Mouse (Mus musculus) CH12.LX (cell line): Measurements from ENCODE around the gene Prune2. TPM values are rescaled to one million over a fixed set of nuclear protein-coding genes. Genes with fewer than 3 reads are reported as not detected.

Experiments used
- DNase-seq: peaks from one replicate; pipeline ENCODE4 v3.0.0-alpha.2; 2013; ENCODE audit errors: extremely low read depth
- H3K27ac ChIP-seq: 2 replicates; pipeline ENCODE4 v1.5.1; 2012; ENCODE audit warnings: low read depth, mild to moderate bottlenecking, control low read depth, moderate library complexity; ENCODE audit not compliant: insufficient read depth
- H3K27me3 ChIP-seq: replicated peaks from 2 replicates; pipeline ENCODE3; 2012; ENCODE audit warnings: inconsistent platforms
- H3K36me3 ChIP-seq, 2 experiments: replicated peaks in 1 of 2; 2 replicates each; pipeline versions ENCODE3 to v1.6.1; 2012; ENCODE audit warnings: inconsistent platforms in 1 of 2, low read length in 1 of 2, mild to moderate bottlenecking in 1 of 2, mixed read lengths in 1 of 2, moderate library complexity in 1 of 2; ENCODE audit not compliant: control insufficient read depth in 1 of 2, insufficient read depth in 1 of 2
- H3K4me1 ChIP-seq, 2 experiments: 2 replicates each; pipeline ENCODE4 v1.6.1; 2012; ENCODE audit warnings: inconsistent platforms in 1 of 2, moderate library complexity in 1 of 2; ENCODE audit not compliant: insufficient read depth in 2 of 2, control insufficient read depth in 1 of 2
- H3K4me2 ChIP-seq: 2 replicates; pipeline ENCODE4 v1.6.1; 2012; ENCODE audit warnings: low read depth, mild to moderate bottlenecking, control low read depth; ENCODE audit not compliant: poor library complexity, insufficient read depth, severe bottlenecking
- H3K4me3 ChIP-seq, 3 experiments: fragments of 150-350 bp in 1 of 3; sonication (generic) in 1 of 3; replicated peaks in 1 of 3; 2 replicates each; pipeline versions ENCODE3 to v1.5.1; 2011 to 2012; ENCODE audit warnings: low read depth in 2 of 3, low read length in 2 of 3, mild to moderate bottlenecking in 2 of 3, moderate library complexity in 2 of 3, control low read depth in 1 of 3, improper control_type of control experiment in 1 of 3, inconsistent platforms in 1 of 3, mixed read lengths in 1 of 3; ENCODE audit not compliant: poor library complexity in 1 of 3
- H3K79me2 ChIP-seq: replicated peaks from 2 replicates; pipeline ENCODE4 v1.6.1; 2012; ENCODE audit warnings: mild to moderate bottlenecking, moderate library complexity; ENCODE audit not compliant: control insufficient read depth, poor library complexity, insufficient read depth, severe bottlenecking; ENCODE audit errors: extremely low read depth
- H3K9ac ChIP-seq: 2 replicates; pipeline ENCODE4 v1.6.1; 2012; ENCODE audit warnings: low read depth, mild to moderate bottlenecking, control low read depth, moderate library complexity; ENCODE audit not compliant: insufficient read depth
- H3K9me3 ChIP-seq: replicated peaks from 2 replicates; pipeline ENCODE3; 2012; ENCODE audit warnings: low read length, inconsistent platforms, mixed read lengths
- BHLHE40 ChIP-seq: IDR thresholded peaks from 2 replicates; pipeline ENCODE4 v1.6.1; 2011; ENCODE audit warnings: mild to moderate bottlenecking, low read depth, low read length, improper control_type of control experiment
- CHD2 ChIP-seq: IDR thresholded peaks from 2 replicates; pipeline ENCODE4 v1.6.1; 2011; ENCODE audit warnings: low read length, improper control_type of control experiment
- CTCF ChIP-seq, 2 experiments: IDR thresholded peaks in 1 of 2; conservative IDR thresholded peaks in 1 of 2; 2 replicates each; pipeline ENCODE4 v1.5.1; 2011 to 2012; ENCODE audit warnings: low read depth in 2 of 2, low read length in 2 of 2, improper control_type of control experiment in 1 of 2, inconsistent platforms in 1 of 2, mild to moderate bottlenecking in 1 of 2, moderate library complexity in 1 of 2
- E2F4 ChIP-seq: IDR thresholded peaks from 2 replicates; pipeline ENCODE4 v1.6.1; 2011; ENCODE audit warnings: low read depth, low read length, improper control_type of control experiment; ENCODE audit not compliant: insufficient replicate concordance
- EP300 ChIP-seq: IDR thresholded peaks from 2 replicates; pipeline ENCODE4 v1.6.1; 2011; ENCODE audit warnings: low read length, improper control_type of control experiment
- ETS1 ChIP-seq: conservative IDR thresholded peaks from 2 replicates; pipeline ENCODE4 v1.6.1; 2012; ENCODE audit warnings: low read depth, mild to moderate bottlenecking, inconsistent platforms, low read length, improper control_type of control experiment, moderate library complexity
- GABPA ChIP-seq: IDR thresholded peaks from 2 replicates; pipeline ENCODE4 v1.6.1; 2012; ENCODE audit warnings: low read depth, low read length, improper control_type of control experiment, inconsistent platforms; ENCODE audit not compliant: insufficient replicate concordance
- HCFC1 ChIP-seq: IDR thresholded peaks from 2 replicates; pipeline ENCODE4 v1.6.1; 2012; ENCODE audit warnings: low read depth, mild to moderate bottlenecking, inconsistent platforms, low read length, improper control_type of control experiment
- JUN ChIP-seq: IDR thresholded peaks from 2 replicates; pipeline ENCODE4 v1.6.1; 2011; ENCODE audit warnings: low read depth, mild to moderate bottlenecking, low read length, improper control_type of control experiment, moderate library complexity; ENCODE audit not compliant: insufficient read depth
- JUND ChIP-seq: conservative IDR thresholded peaks from 2 replicates; pipeline ENCODE4 v1.6.1; 2011; ENCODE audit warnings: low read depth, low read length, improper control_type of control experiment
- KAT2A ChIP-seq: IDR thresholded peaks from 2 replicates; pipeline ENCODE4 v1.6.1; 2012; ENCODE audit warnings: low read length, improper control_type of control experiment, inconsistent platforms; ENCODE audit not compliant: insufficient replicate concordance
- MAFK ChIP-seq: IDR thresholded peaks from 2 replicates; pipeline ENCODE4 v1.6.1; 2011; ENCODE audit warnings: low read length, improper control_type of control experiment; ENCODE audit not compliant: insufficient replicate concordance
- MAX ChIP-seq: IDR thresholded peaks from 2 replicates; pipeline ENCODE4 v1.6.1; 2011; ENCODE audit warnings: low read length, improper control_type of control experiment
- MAZ ChIP-seq: IDR thresholded peaks from 2 replicates; pipeline ENCODE4 v1.6.1; 2012; ENCODE audit warnings: low read depth, mild to moderate bottlenecking, inconsistent platforms, low read length, improper control_type of control experiment, moderate library complexity
- MXI1 ChIP-seq: IDR thresholded peaks from 2 replicates; pipeline ENCODE4 v1.6.1; 2011; ENCODE audit warnings: mild to moderate bottlenecking, low read depth, low read length, improper control_type of control experiment
- NELFE ChIP-seq: IDR thresholded peaks from 2 replicates; pipeline ENCODE4 v1.6.1; 2011; ENCODE audit warnings: low read depth, low read length, improper control_type of control experiment
- NRF1 ChIP-seq: IDR thresholded peaks from 2 replicates; pipeline ENCODE4 v1.6.1; 2014; ENCODE audit warnings: low read depth, mild to moderate bottlenecking, inconsistent platforms, low read length, improper control_type of control experiment, moderate library complexity
- POLR2A ChIP-seq: IDR thresholded peaks from 2 replicates; pipeline ENCODE4 v1.6.1; 2011; ENCODE audit warnings: low read depth, mild to moderate bottlenecking, improper control_type of control experiment, low read length
- RAD21 ChIP-seq: IDR thresholded peaks from 2 replicates; pipeline ENCODE4 v1.6.1; 2011; ENCODE audit warnings: low read depth, mild to moderate bottlenecking, low read length, improper control_type of control experiment, moderate library complexity
- RCOR1 ChIP-seq: conservative IDR thresholded peaks from 2 replicates; pipeline ENCODE4 v1.6.1; 2012; ENCODE audit warnings: low read depth, mild to moderate bottlenecking, inconsistent platforms, low read length, improper control_type of control experiment
- SIN3A ChIP-seq: IDR thresholded peaks from 2 replicates; pipeline ENCODE4 v1.6.1; 2012; ENCODE audit warnings: low read length, improper control_type of control experiment, inconsistent platforms
- SMC3 ChIP-seq: IDR thresholded peaks from 2 replicates; pipeline ENCODE4 v1.6.1; 2011; ENCODE audit warnings: low read depth, low read length, improper control_type of control experiment
- TBP ChIP-seq: conservative IDR thresholded peaks from 2 replicates; pipeline ENCODE4 v1.6.1; 2011; ENCODE audit warnings: low read depth, low read length, improper control_type of control experiment
- UBTF ChIP-seq: IDR thresholded peaks from 2 replicates; pipeline ENCODE4 v1.6.1; 2012; ENCODE audit warnings: low read depth, mild to moderate bottlenecking, inconsistent platforms, low read length, improper control_type of control experiment, moderate library complexity
- USF1 ChIP-seq: IDR thresholded peaks from 2 replicates; pipeline ENCODE4 v1.6.1; 2014; ENCODE audit warnings: low read depth, mild to moderate bottlenecking, inconsistent platforms, low read length, improper control_type of control experiment
- ZC3H11A ChIP-seq: IDR thresholded peaks from 2 replicates; pipeline ENCODE4 v1.6.1; 2012; ENCODE audit warnings: low read depth, mild to moderate bottlenecking, inconsistent platforms, low read length, improper control_type of control experiment
- ZKSCAN1 ChIP-seq: IDR thresholded peaks from 2 replicates; pipeline ENCODE4 v1.6.1; 2012; ENCODE audit warnings: low read depth, inconsistent platforms, low read length, improper control_type of control experiment, borderline replicate concordance
- ZMIZ1 ChIP-seq: IDR thresholded peaks from 2 replicates; pipeline ENCODE4 v1.6.1; 2012; ENCODE audit warnings: low read depth, mild to moderate bottlenecking, inconsistent platforms, low read length, improper control_type of control experiment
- ZNF384 ChIP-seq: IDR thresholded peaks from 2 replicates; pipeline ENCODE4 v1.6.1; 2012; ENCODE audit warnings: low read depth, low read length, improper control_type of control experiment, inconsistent platforms
- dilution Hi-C: fragments of 300-500 bp; cut with MboI; formaldehyde crosslinking; loops from 2 replicates; pipeline ENCODE4 v1.14.3; 2020; ENCODE audit warnings: low sequenced_read_pairs; ENCODE audit not compliant: extremely low pct_unique_long_range_greater_than_20kb, extremely low pct_ligation_motif_present
- in situ Hi-C: fragments of 300-500 bp; cut with MboI; formaldehyde crosslinking; loops from 3 replicates; pipeline ENCODE4 v1.14.3; 2019; ENCODE audit warnings: low sequenced_read_pairs, low pct_ligation_motif_present, low pct_unique_long_range_greater_than_20kb, mixed read lengths
- polyA plus RNA-seq: library from polyadenylated mRNA; unstranded; fragments of >175 nt; gene quantifications from 2 replicates; pipeline ENCODE4 v1.2.1, GENCODE M21; 2012; ENCODE audit warnings: low read depth; ENCODE audit not compliant: insufficient read length
- total RNA-seq, 2 experiments: library from RNA; depleted of rRNA; stranded (reverse); fragments of 300-350 nt in 1 of 2; fragments of >200 nt in 1 of 2; gene quantifications; 2 replicates each; pipeline ENCODE4 v1.2.3; 2012 to 2014

Prune2 gene
- total and polyA plus RNA-seq, 3 experiments, result 0.04 to 1.7 (median 0.21) TPM

GRCm38 (mm10) chr19:17263181-17263580 is 307.3 kb downstream of the Prune2 start:
- no peak for DNase-seq
- Histone ChIP-seq H3K4me2 (no peak overlapping the region), H3K4me3 (no peak overlapping the region), H3K4me1 (peaks cover 4 to 32% of the 10 kb centered on the region in 2 experiments; a peak in 2 of 4 replicates), H3K9ac (no peak overlapping the region), H3K79me2 (no peaks in the 10 kb centered on the region), H3K9me3 (no peaks in the 10 kb centered on the region), H3K36me3 (no peaks in the 10 kb centered on the region), H3K27me3 (no peaks in the 10 kb centered on the region), H3K27ac (no peak overlapping the region)
- in situ Hi-C loops (loop anchor here (5.0 kb wide), 1 partner anchor 101 kb away; no protein-coding TSS in a partner anchor), dilution Hi-C loops (no loop called here)
- TF ChIP-seq MAFK (no peak), MAZ (no peak), POLR2A (no peak), CHD2 (no peak), KAT2A (no peak), UBTF (no peak), MAX (no peak), MXI1 (no peak), JUND (no peak), RCOR1 (no peak), BHLHE40 (no peak), ZMIZ1 (no peak), TBP (no peak), RAD21 (no peak), USF1 (no peak), SMC3 (no peak), JUN (no peak), ETS1 (no peak)

- DNase-seq, result peak; percentile 92
- no peaks in the 10 kb centered on the region for H3K9me3 ChIP-seq
- no peaks in the 10 kb centered on the region for H3K36me3 ChIP-seq
- H3K79me2 ChIP-seq, result no peaks in the 10 kb centered on the region
- peak overlapping the region; percentile 82 for H3K4me2 ChIP-seq
- peak overlapping the region; percentile 77 for H3K9ac ChIP-seq
- peak overlapping the region; percentile 79 for H3K27ac ChIP-seq
- dilution Hi-C loops (no loop called here), in situ Hi-C loops (loop anchor here (5.0 kb wide), 1 partner anchor 102 kb away; no protein-coding TSS in a partner anchor)
- H3K4me1 ChIP-seq, result peaks cover 4 to 32% of the 10 kb centered on the region in 2 experiments; a peak in 2 of 4 replicates
- peak overlapping the region; percentile 40 to 66 (median 60) for H3K4me3 ChIP-seq
- H3K27me3 ChIP-seq, result no peaks in the 10 kb centered on the region
- TF ChIP-seq E2F4, result 0 out of 2 replicates have a peak, but pooled peaks have one; percentile 10
- peak; percentile 67; the same call in 1 of the 2 replicates for TF ChIP-seq JUN
- TF ChIP-seq RCOR1, result no peak
- no peak for TF ChIP-seq SMC3
- 0 out of 2 replicates have a peak, but pooled peaks have one; percentile 34 for TF ChIP-seq BHLHE40
- peak; percentile 58 for TF ChIP-seq EP300
- no peak for TF ChIP-seq ZC3H11A
- no peak for TF ChIP-seq GABPA
- TF ChIP-seq SIN3A, result no peak
- TF ChIP-seq HCFC1, result no peak
- no peak for TF ChIP-seq CTCF (conservative IDR thresholded peaks at IDR 0.05 in 1 of 2, IDR thresholded peaks at IDR 0.05 in 1 of 2; ENCODE audit: low read depth in 2 of 2, low read length in 2 of 2)
- no peak for TF ChIP-seq NRF1
- 0 out of 2 replicates have a peak, but pooled peaks have one; percentile 11 for TF ChIP-seq NELFE
- TF ChIP-seq USF1, result no peak
- TF ChIP-seq KAT2A, result no peak
- TF ChIP-seq CHD2, result no peak
- peak; percentile 36; the same call in 1 of the 2 replicates for TF ChIP-seq MAFK
- peak; percentile 75 for TF ChIP-seq TBP
- no peak for TF ChIP-seq ZKSCAN1
- peak; percentile 65; the same call in 1 of the 2 replicates for TF ChIP-seq MAX
- no peak for TF ChIP-seq ZNF384
- peak; percentile 59; the same call in 1 of the 2 replicates for TF ChIP-seq POLR2A
Observed at GRCm38 (mm10) chr19:17263679-17264370, 307.9 kb downstream of the Prune2 start.
